In genomic region chr9:109038901-109039364, GRCm38 (mm10) we compare ENCODE assay signal across 8 mouse cellular contexts. TPM values are rescaled to one million over a fixed set of nuclear protein-coding genes. Genes with fewer than 3 reads are reported as not detected.
A peak's percentile ranks its signal among the peaks of the same experiment; 100 is the strongest.
DNase-seq lines count a peak whose midpoint lies in the region; ATAC-seq and TF ChIP-seq lines count a peak whose summit lies in the region.

No protein-coding gene starts in this region.

- peak overlapping the region; percentile 86 for H3K4me3 ChIP-seq in E14TG2a.4 (replicated peaks; ENCODE audit: low read length)
- peak overlapping the region; percentile 77 for H3K4me3 ChIP-seq in heart, embryonic 16.5 days (ENCODE audit: low read length)

- H3K9ac ChIP-seq in heart, embryonic 16.5 days (ENCODE audit: low read length) = peak overlapping the region; percentile 85

- ATAC-seq in activated CD4-positive, CD25-positive, alpha-beta regulatory T cell, adult 4 months = peak; percentile 14
- ATAC-seq in erythroblast, adult 5-6 weeks (replicated peaks; ENCODE audit: low FRiP score, poor library complexity, severe bottlenecking) = peak; percentile 35; the same call in 1 of the 2 replicates
- peak; percentile 63 for ATAC-seq in heart, embryonic 16.5 days (replicated peaks; ENCODE audit: extremely low read depth, insufficient read depth, low FRiP score)
- ATAC-seq in megakaryocyte, adult 5-6 weeks (ENCODE audit: poor library complexity, severe bottlenecking) = peak; percentile 53

- peak overlapping the region; percentile 82 for H3K27ac ChIP-seq in heart, embryonic 16.5 days (ENCODE audit: low read length)

- no peaks in the 10 kb centered on the region for H3K27me3 ChIP-seq in E14TG2a.4 (ENCODE audit: insufficient read depth, low read length)
- H3K27me3 ChIP-seq in heart, embryonic 16.5 days (ENCODE audit: control insufficient read depth, insufficient read depth, low read length) = no peaks in the 10 kb centered on the region

- TF ChIP-seq CTCF in E14TG2a.4 (conservative IDR thresholded peaks at IDR 0.05; ENCODE audit: low read length) = no peak

- DNase-seq in kidney, postnatal 10 days = peak; percentile 72
- no peak for DNase-seq in retina, postnatal 1 day
- DNase-seq in layer of hippocampus, adult 18-20 months (ENCODE audit: low spot score in 2 of 2) = no peak

- H3K9me3 ChIP-seq in E14TG2a.4 (ENCODE audit: low read length) = no peaks in the 10 kb centered on the region
- H3K9me3 ChIP-seq in heart, embryonic 16.5 days (replicated peaks; ENCODE audit: control insufficient read depth, low read length) = no peaks in the 10 kb centered on the region

- WGBS in heart, embryonic 16.5 days = 20% methylated on average over 8 of the region's 8 CpGs

- peak overlapping the region; percentile 81 for H3K4me2 ChIP-seq in heart, embryonic 16.5 days (ENCODE audit: low read depth, low read length)

- peaks cover 9% of the 10 kb centered on the region; the same call in 1 of the 2 replicates for H3K36me3 ChIP-seq in E14TG2a.4 (ENCODE audit: insufficient read depth, low read length)
- H3K36me3 ChIP-seq in heart, embryonic 16.5 days (ENCODE audit: control insufficient read depth, insufficient read depth) = no peaks in the 10 kb centered on the region

- peaks cover 36% of the 10 kb centered on the region for H3K4me1 ChIP-seq in E14TG2a.4 (replicated peaks; ENCODE audit: low read depth, low read length)
- peaks cover 22% of the 10 kb centered on the region for H3K4me1 ChIP-seq in heart, embryonic 16.5 days (ENCODE audit: control insufficient read depth, insufficient read depth, low read length)

RNA-seq across cellular contexts. Expression of gene Shisa5, which starts 0.6 kb away (rescaled TPM):
- 1,000 to 10,000 TPM; 2,345 to 2,363 TPM for polyA plus RNA-seq in activated CD4-positive, CD25-positive, alpha-beta regulatory T cell, adult 4 months (2017; shearing (Covaris generic))
- 14.6 and 20.3 TPM in 2 replicates for total RNA-seq in erythroblast, adult 5-6 weeks (2015; ENCODE audit: low replicate concordance)
- 13.9 and 51.4 TPM in 2 replicates for total RNA-seq in erythroblast, adult 5-6 weeks (2017; ENCODE audit: low replicate concordance)
- 75.4 and 84.5 TPM in 2 replicates for polyA plus RNA-seq in heart, embryonic 16.5 days (2015; fragmentation: Nextera tagmentation; extraction: Ambion mirVana)
- total RNA-seq in megakaryocyte, adult 5-6 weeks (2015) = 119 and 176 TPM in 2 replicates
- total RNA-seq in megakaryocyte, adult 5-6 weeks (2017) = 453 and 632 TPM in 2 replicates
- total RNA-seq in layer of hippocampus, adult 18-20 months (2021) = 10 to 100 TPM; 46.0 to 56.0 TPM

RNA-seq across cellular contexts. Expression of gene Trex1, which starts 20.6 kb away (rescaled TPM):
- 10 to 100 TPM; 36.6 to 42.8 TPM for polyA plus RNA-seq in activated CD4-positive, CD25-positive, alpha-beta regulatory T cell, adult 4 months (2017; shearing (Covaris generic))
- 7.3 and 19.6 TPM in 2 replicates for total RNA-seq in erythroblast, adult 5-6 weeks (2015; ENCODE audit: low replicate concordance)
- total RNA-seq in erythroblast, adult 5-6 weeks (2017; ENCODE audit: low replicate concordance) = 1.7 and 4.2 TPM in 2 replicates
- polyA plus RNA-seq in heart, embryonic 16.5 days (2015; fragmentation: Nextera tagmentation; extraction: Ambion mirVana) = 12.5 and 14.5 TPM in 2 replicates
- total RNA-seq in megakaryocyte, adult 5-6 weeks (2015) = 119 and 124 TPM in 2 replicates
- total RNA-seq in megakaryocyte, adult 5-6 weeks (2017) = 68.7 and 87.5 TPM in 2 replicates
- total RNA-seq in layer of hippocampus, adult 18-20 months (2021) = 10 to 100 TPM; 14.6 to 16.6 TPM

RNA-seq across cellular contexts. Expression of gene Atrip, which starts 35.0 kb away (rescaled TPM):
- 10 to 100 TPM; 15.3 to 16.3 TPM for polyA plus RNA-seq in activated CD4-positive, CD25-positive, alpha-beta regulatory T cell, adult 4 months (2017; shearing (Covaris generic))
- 4.2 TPM in 1 of 2 replicates, not detected in the other for total RNA-seq in erythroblast, adult 5-6 weeks (2015; ENCODE audit: low replicate concordance)
- 4.8 and 10.6 TPM in 2 replicates for total RNA-seq in erythroblast, adult 5-6 weeks (2017; ENCODE audit: low replicate concordance)
- polyA plus RNA-seq in heart, embryonic 16.5 days (2015; fragmentation: Nextera tagmentation; extraction: Ambion mirVana) = 15.6 and 17.3 TPM in 2 replicates
- total RNA-seq in megakaryocyte, adult 5-6 weeks (2015) = 7.2 and 9.5 TPM in 2 replicates
- total RNA-seq in megakaryocyte, adult 5-6 weeks (2017) = 9.7 and 10.2 TPM in 2 replicates
- 10 to 100 TPM; 23.7 to 28.0 TPM for total RNA-seq in layer of hippocampus, adult 18-20 months (2021)

RNA-seq across cellular contexts. Expression of gene Ccdc51, which starts 43.4 kb away (rescaled TPM):
- polyA plus RNA-seq in activated CD4-positive, CD25-positive, alpha-beta regulatory T cell, adult 4 months (2017; shearing (Covaris generic)) = 10 to 100 TPM; 10.9 to 12.4 TPM
- total RNA-seq in erythroblast, adult 5-6 weeks (2015; ENCODE audit: low replicate concordance) = 2.5 TPM in 1 of 2 replicates, not detected in the other
- total RNA-seq in erythroblast, adult 5-6 weeks (2017; ENCODE audit: low replicate concordance) = 3.7 and 4.3 TPM in 2 replicates
- 14.7 and 15.9 TPM in 2 replicates for polyA plus RNA-seq in heart, embryonic 16.5 days (2015; fragmentation: Nextera tagmentation; extraction: Ambion mirVana)
- 4.7 and 6.0 TPM in 2 replicates for total RNA-seq in megakaryocyte, adult 5-6 weeks (2015)
- 6.7 and 11.0 TPM in 2 replicates for total RNA-seq in megakaryocyte, adult 5-6 weeks (2017)
- 1 to 10 TPM; 8.7 to 9.3 TPM for total RNA-seq in layer of hippocampus, adult 18-20 months (2021)

RNA-seq across cellular contexts. Expression of gene Tma7, which starts 43.5 kb away (rescaled TPM):
- 100 to 1,000 TPM; 726 to 879 TPM for polyA plus RNA-seq in activated CD4-positive, CD25-positive, alpha-beta regulatory T cell, adult 4 months (2017; shearing (Covaris generic))
- 104 and 108 TPM in 2 replicates for total RNA-seq in erythroblast, adult 5-6 weeks (2015; ENCODE audit: low replicate concordance)
- total RNA-seq in erythroblast, adult 5-6 weeks (2017; ENCODE audit: low replicate concordance) = 44.6 and 57.0 TPM in 2 replicates
- polyA plus RNA-seq in heart, embryonic 16.5 days (2015; fragmentation: Nextera tagmentation; extraction: Ambion mirVana) = 414 and 431 TPM in 2 replicates
- 367 and 406 TPM in 2 replicates for total RNA-seq in megakaryocyte, adult 5-6 weeks (2015)
- total RNA-seq in megakaryocyte, adult 5-6 weeks (2017) = 109 and 136 TPM in 2 replicates
- total RNA-seq in layer of hippocampus, adult 18-20 months (2021) = 100 to 1,000 TPM; 286 to 308 TPM
